Mouse (Mus musculus) left cerebral cortex, postnatal 4 days (tissue): ENCODE data around the gene Kcnq1. TPM values are rescaled to one million over a fixed set of nuclear protein-coding genes. Genes with fewer than 3 reads are reported as not detected.
A peak's percentile ranks its signal among the peaks of the same experiment; 100 is the strongest.

Experiments used
- DNase-seq: peaks from one replicate; pipeline ENCODE4 v3.0.0-alpha.2; 2022
- intact Hi-C: fragments of 180-260 bp; cut with DNase I; formaldehyde crosslinking; loops from one replicate; pipeline ENCODE4 v1.15.1; 2025
- total RNA-seq, 2 experiments: library from RNA; stranded (reverse); gene quantifications; 2 replicates each; pipeline ENCODE4 v1.2.3; 2021

The Kcnq1 gene
- total RNA-seq, 2 experiments from 2014 or later, result 1.1 to 1.5 TPM

DNA sequence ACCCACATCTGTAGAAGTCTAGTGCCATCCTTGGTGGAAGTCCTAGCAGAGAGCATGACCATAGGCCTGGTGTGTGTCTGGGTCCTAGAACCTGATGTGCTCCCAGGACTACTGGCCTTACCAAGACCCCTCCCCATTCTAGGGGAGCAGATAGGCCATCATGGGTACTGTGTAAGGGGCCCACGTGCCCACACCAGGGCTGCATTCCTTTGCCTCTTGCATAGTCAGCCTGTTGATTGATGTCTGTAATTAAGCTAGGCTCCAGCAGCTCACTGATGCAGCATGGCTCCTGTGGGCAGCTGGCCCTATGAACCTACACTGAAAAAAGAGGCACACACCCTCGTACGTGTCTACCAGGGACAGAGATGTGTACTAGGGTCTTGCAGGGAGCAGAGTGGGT is 157.4 kb downstream of the Kcnq1 start:
- DNase-seq, result no peak

DNA sequence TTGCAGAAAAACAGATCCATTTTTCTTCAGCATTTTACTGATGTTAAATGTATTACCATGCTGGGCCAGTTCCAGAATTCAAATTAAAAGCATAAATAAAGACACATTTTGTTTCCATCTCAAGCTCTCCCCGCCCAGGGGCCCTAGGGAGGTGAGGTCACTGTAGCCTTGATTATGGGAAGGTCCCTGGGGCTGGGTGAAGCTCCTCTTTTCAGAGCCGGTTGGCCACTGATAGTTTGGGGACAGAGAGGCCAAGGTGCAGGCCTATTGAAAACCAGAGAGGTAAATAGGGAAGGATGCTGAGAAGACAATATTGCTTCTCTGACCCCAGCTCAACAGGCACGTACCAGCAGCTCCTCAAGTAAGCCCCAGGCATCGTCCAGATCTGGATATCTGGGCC is 157.8 kb downstream of the Kcnq1 start:
- no peak for DNase-seq
- intact Hi-C loops, result no loop called here

More for the DNA sequence above, 157.4 kb downstream of the Kcnq1 start:
- intact Hi-C loops, result no loop called here

DNA sequence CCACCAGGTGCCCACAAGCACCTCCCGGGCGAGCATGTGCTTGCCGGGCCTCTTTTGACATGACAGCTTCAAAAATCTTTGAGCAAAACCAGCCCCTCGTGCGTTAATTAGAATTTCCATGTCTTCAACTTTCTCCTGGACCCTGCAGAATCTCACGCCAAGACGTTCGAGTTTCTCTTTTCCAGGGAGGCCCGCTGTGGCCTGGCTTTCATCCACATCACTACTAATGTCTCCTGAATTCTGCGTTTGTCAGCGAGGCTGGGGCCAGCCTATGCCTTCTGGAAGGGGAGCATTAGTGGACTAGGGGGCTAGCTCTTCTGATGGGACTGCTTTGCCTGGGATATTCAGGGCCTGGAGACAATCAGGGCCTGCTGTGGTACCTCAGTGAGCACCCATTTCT is 159.2 kb downstream of the Kcnq1 start:
- DNase-seq, result no peak
- intact Hi-C loops, result no loop called here

DNA sequence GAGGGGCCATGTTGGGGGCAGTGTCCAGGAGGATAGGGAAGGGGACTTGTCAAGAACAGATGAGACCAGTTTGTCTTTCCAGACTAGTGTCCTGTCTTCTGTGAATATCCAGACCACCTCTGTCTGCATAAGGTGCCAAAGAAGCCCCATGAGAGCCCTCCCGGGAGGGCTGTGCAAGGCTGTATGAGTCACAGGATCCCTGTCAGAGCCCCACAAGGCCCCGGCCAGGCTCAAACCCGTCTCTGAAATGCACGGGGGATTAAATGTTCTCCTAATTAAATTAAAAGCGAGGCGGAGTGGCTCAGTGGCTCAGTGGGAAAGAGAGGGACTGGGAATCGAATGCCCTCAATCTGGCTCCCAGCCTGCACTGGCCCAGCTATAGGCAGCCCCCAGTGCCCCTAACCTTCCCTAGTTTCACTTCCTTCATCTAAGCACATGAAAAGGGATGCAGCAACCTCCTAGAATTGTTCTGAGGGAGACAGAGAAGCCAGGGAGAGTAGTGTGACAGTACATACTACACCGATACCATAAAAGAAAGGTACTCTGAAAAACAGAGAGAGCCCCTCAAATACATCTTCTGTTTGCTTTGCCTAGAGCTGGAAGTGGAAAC is 159.8 kb downstream of the Kcnq1 start:
- intact Hi-C loops, result no loop called here
- no peak for DNase-seq

DNA sequence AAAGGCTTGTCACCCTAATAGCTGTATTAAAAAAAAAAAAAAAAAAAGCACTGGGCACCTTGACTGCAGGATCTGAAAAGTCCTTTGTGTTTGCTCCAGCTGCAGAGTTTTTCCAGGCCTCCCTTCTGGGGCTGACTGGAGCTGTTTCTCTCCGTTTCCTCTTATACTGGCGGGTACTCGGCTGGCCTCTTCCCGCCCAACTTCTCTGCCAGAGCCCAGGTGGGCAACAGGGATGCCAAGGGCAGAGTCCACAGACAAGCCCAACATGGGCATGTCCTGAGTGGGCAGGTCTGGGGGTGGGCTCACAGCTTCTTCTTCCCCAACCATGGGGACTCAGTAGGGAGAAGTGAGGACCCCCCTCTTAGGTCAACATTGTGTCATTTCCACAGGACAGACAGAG is 167.6 kb downstream of the Kcnq1 start:
- intact Hi-C loops, result no loop called here
- DNase-seq, result no peak

DNA sequence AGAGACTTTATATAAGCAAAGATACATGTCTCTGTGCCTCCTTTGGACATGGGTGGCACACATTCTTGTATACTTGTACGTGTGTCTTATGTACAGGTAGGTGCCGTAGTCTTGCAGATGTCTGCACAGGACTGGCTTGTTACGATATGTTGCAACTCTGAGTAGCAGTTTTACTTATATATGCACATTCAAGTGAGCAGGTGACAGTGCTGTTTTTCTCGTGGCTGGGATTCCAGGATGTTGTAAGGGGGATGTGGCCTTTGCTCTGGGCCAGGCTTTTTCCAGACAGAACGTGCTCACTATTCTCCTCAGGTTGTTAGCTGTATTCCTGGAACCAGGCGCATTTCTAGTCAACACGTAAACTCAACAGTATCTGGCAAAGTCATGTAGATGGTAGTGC is 168.9 kb downstream of the Kcnq1 start:
- intact Hi-C loops, result no loop called here
- DNase-seq, result no peak

DNA sequence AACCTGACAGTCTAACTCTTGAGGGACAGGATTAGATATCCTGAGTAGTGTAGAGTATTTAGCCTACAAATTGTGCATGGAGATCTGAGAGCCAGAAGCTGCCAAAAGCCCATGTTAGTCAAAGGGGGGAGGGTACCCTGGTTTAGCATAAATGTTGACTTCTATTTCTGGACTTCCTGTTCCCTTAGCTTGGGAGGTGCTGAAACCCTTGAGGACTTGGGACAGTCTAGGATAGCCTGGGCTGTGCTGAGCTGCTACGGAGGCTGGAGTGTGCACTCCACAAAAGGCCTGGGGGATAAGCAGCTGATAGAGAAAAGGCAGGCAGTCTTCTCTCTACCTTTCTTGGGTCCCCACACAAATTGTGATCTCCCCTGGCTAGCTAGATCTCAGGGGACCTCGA is 177.5 kb downstream of the Kcnq1 start:
- intact Hi-C loops, result no loop called here

DNA sequence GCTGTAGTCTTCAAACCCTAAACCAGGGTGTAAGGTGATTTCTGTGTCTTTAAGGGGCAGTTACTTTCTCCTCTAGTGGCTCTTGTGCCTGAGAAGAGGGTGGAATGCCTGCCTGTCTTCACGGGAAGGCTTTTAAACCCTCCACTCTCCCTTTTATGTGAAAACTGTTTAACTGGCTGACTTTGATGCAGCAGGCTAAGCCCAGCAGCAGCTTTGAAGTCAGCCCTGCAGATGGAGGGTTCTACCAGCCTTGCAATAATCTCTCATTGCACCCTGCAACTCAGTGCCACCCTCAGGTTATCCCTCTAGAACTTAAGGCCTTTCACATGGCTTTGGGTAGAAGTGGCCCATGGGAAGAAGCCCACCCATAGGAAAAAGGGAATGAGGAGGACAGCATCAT is 178.7 kb downstream of the Kcnq1 start:
- DNase-seq, result no peak
- intact Hi-C loops, result no loop called here

More for the DNA sequence above, 177.5 kb downstream of the Kcnq1 start:
- no peak for DNase-seq

DNA sequence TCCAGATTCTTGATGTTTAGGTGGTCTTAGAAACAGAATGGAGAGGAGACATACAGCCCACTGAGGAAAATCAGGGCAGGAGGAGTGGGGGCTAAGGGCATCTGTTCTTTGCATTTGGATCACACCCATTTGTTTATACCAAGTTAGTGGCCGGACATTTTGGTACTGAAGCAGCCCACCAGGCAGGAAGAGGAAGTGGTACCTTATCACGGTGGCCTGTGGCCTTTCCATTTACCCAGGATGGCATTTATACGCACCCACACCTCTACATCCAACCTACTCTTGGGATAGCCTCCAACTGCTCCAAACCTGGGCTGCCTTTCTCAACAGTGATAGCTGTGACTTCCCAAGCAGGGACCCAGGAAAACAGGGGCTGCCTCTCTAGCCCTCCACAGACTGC is 179.3 kb downstream of the Kcnq1 start:
- intact Hi-C loops, result no loop called here
- no peak for DNase-seq

DNA sequence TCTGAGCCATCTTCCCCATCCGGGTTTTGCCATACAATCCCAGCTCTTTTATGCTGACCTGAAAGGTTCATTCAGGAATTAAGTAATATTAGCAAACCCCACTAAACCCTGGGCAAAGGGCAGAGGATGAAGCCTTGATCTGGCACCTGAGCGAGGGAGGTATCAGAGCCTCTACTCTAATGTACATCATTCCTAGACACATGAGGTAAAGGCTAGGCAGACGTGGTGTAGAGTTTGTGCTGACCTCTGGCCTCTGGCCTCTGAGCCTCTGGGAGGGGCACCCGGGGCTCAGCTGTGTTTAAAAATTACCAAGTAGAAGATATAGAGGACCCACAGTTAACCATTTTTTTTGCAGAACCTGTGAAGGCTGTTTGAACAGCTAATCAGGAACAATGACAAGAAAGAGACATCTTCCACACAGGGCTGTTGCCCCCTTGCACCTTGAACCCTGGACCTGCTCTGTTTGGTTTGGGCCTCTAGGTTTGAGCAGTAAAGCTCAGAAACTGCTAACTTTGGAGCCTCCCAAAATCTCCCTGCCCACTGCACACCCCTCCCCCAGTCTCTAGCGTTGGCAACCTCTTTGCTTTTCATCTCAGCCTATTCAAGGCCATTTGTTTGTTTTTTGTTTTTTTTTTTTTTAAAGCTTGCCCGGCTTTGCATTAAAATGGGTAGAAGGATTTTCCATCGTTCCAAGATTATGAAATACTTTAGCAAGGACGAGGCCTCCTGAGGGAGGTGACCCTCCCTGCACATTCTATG is 180.5 kb downstream of the Kcnq1 start:
- intact Hi-C loops, result no loop called here
- DNase-seq, result no peak

DNA sequence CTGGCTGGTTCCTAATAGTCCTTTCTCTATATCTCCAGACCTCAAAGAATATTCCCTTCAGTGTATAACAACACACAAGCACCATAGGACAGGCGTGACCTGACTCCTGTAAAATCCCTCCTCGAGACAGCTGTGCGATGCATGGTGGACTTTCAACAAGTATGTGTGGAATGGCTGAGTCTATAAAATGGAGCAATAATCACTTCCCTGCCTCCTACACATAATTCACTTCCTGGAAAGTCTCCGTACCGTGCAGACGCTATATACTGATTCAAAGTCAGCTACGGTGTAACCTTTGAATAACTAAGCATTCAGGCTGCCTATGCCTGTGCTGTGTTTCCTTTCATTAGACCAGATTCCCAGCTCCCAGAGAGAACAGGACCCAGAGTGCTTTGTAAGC is 182.0 kb downstream of the Kcnq1 start:
- intact Hi-C loops, result no loop called here
- no peak for DNase-seq

DNA sequence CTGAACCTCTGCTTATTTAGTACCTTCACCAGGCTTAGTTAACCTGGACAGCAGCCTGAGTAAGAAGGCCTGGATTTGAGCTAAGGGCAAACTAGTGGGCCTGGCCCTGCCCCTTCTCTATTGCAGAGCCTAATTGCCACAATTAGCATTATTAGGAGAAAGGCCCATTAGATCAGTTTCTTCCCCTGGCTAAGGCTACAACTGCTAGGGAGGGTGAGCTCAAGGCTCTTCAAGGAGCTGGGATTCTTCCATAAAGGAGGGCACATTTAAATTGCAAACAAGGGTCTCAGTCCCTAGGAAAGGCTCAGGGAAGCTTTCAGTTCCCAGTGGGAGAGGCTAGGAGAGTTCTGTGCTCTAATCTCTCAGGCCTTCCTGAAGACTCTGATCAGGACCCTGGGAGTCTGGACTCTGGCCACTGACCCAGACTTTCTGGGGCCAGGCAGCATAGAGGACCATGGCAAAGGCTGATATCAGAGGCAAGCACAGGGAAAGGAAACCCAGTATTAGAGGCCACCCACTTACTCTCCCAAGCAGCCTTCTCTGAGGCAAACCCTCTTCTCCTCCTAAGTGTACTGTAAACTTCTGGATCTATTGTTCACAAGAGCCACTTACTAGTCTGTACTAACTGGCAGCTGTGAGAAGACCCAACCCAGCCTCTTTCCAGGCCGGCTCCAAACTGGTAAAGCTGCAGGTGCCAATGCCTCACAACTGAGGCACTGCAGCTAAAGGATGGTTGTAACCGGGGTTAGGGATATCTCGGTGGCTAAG is 183.1 kb downstream of the Kcnq1 start:
- intact Hi-C loops, result no loop called here
- no peak for DNase-seq

DNA sequence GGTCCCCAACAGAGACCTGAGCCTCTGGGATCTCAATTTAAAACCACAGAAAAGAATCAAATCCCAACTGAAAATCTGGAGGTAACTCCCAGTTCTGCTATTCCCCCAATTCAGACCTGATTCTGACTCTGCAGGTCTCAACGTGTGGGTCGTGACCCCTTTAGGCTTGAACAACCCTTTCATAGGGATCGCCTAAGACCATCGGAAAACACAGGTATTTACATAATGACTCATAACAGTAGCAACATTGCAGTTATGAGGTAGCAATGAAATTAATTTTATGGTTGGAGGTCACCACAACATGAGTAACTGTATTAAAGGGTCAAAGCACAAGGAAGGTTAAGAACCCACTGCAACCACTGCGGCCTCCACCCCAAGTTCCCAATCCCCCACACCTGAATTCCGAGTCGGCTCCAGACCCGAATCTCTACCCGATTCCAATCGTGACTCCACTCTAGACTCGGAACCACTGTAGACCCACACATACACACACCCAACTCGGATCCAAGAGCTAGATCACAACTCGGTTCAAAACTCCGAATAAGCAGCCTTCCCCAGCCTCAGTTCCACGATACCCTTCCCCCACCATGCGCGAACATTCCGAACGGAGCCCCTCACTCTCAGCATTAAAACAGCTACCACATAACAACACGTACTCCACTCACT is 188.7 kb downstream of the Kcnq1 start:
- DNase-seq, result no peak
- intact Hi-C loops, result loop anchor here (10.0 kb wide), 1 partner anchor 170 kb away; the partner anchor contains the start of gene Cdkn1c

DNA sequence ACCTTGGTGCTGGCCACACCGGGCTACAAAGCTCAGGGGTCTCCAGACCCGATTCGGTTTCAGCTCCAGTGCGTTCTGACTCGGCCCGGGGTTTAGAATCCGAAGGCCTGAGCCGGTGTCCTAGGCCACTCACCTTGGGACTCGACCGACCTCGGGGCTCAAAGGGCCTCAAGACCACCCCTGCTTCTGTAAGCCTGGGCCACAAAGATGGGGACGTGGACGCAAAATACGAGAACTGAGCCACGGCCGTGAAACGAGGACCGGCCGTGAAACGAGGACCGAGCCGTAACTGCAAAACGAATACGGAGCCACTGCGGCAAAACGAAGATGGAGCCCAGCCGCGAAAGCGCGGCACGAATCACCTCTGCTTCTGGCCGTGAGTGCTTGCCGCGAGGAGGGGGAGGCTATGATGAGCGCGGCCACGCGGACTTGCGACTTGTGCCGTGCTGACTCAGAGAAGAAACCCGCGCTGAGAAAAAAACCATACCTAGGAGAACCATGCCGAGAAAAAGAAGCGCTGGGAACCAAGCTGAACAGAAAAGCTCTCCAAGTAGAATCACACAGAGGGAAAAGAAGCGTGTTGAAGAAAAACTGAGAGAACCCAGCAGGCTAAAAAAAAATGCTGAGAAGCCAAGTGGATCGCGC is 189.3 kb downstream of the Kcnq1 start:
- intact Hi-C loops, result loop anchor here (10.0 kb wide), 1 partner anchor 169 kb away; the partner anchor contains the start of gene Cdkn1c
- peak; percentile 30 for DNase-seq

DNA sequence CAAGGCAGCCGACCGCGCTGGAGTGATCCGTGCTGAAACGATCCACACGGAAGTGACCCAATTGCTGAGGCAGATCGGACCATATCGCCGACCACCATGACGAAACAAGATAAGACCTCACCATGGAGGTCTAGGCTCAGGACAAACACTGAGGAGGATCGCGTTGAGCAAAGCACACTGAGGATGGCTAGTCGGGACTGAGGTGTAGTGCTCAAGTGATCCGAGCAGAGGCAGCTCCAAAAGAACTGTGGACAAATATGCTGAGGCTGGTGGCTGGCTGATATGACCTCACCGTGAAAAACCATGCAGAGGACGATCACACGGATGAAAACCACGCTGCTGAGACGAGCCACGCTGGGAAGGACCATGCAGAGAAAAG is 189.8 kb downstream of the Kcnq1 start:
- no peak for DNase-seq
- intact Hi-C loops, result loop anchor here (10.0 kb wide), 1 partner anchor 169 kb away; the partner anchor contains the start of gene Cdkn1c

DNA sequence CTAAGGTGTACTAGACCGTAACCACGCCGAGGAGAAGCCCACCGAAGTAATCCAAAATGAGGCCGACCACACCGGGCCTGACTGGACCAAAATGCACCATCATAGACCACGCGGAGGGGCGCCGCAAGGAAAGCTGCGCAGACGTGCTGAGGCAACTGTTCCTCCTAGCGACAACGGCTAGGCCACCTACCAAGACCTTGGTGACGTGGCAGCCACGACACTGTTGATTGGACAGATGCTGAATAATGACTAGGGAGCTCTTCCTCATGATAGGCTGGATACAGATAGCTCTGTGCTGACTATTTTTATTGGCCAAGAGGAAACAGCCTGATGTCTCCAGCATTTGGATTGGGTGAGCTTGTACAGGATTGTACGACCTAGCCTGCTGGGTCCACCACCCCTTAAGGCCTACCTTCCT is 190.2 kb downstream of the Kcnq1 start:
- peak; percentile 85 for DNase-seq
- intact Hi-C loops, result loop anchor here (10.0 kb wide), 1 partner anchor 168 kb away; the partner anchor contains the start of gene Cdkn1c

DNA sequence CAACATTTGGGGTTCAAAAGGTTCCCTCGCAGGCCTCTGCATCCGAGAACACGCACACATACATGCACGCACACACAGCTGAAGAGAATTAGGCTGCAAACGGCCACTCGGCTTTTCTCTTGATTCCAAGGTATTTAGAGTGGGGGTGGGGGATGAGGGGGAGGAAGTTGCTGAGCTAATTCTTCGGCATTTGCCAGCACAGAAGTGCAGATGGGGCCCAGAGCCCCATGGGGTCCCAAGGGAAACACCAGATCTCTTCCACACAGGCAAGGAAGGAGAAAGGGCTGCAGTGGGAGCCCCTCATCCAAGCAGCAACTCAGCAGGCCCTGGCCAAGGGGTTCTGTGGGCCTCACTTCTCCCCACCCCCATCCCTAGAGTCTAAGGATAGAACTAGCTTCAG is 193.9 kb downstream of the Kcnq1 start:
- no peak for DNase-seq
- intact Hi-C loops, result no loop called here

DNA sequence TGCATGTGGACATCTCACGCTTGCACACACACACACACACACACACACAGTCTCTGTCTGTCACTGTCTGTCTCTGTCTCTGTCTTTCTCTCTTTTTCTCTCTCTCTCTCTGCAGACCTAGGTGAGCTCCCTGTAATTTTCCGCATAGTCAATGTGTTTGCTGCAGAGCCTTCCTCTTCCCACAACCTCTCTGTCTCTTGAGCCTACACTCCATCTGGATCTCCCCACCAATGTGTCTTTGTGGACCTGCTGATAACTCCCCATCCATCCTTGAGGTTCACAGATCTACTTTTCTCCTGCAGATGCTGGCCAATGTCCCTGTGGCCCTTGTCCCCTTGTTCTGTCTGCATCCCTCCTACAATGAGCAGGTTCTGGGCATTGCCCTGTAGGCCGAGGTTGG is 194.5 kb downstream of the Kcnq1 start:
- intact Hi-C loops, result no loop called here
- DNase-seq, result no peak

DNA sequence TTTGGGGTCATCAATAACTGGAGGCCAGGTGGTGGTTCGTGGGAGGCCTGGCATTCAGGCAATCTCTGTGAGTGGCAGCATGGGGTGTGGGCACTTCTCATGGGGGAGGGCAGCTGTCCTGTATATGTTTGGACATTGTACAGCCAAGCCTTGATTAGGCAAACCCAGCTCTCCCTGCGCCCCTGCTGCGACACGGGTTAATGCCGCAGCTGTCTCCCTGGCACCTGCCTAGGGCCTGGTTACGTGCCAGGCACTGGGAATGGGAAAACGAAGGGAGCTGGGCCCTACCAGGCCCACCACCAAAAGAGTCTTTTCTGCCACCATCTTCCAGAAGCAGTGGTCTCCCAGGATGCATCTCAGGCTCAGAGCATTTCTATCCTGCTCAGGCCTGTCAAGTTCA is 196.0 kb downstream of the Kcnq1 start:
- intact Hi-C loops, result no loop called here
- peak; percentile 89 for DNase-seq

DNA sequence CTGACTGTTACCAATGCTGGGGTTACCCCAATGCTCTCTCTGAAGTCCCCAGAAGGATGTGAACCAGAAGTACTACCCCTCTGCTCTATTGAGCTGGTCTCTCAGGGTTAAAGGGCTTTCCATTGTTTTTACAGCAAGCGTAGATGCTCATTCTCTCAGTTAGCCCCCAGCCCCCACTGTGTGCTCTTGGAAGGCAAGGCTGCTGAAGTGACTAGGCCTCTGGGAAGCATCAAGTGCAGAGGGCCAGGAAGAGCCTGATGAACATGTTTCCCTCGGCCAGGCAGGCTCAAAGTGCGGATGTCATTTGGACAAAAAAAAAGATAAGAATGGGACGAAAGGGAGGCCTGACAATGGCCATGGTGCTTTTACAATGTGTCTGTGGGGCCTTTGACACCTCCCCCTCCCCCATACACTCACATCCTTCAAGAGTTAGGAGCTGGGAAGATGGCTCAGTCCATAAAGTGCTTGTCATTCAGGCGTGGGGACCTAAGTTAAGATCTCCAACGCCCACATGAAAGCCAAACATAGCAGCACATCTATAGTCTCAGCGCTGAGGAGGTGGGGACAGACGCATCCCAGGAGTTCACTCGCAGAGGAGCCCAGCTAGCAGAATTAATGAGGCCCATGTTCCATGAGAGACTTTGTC is 196.6 kb downstream of the Kcnq1 start:
- intact Hi-C loops, result no loop called here
- DNase-seq, result no peak
